Mouse (Mus musculus): Measurements from ENCODE around the gene Clec10a. TPM values are rescaled to one million over a fixed set of nuclear protein-coding genes. Genes with fewer than 3 reads are reported as not detected.

Gene Clec10a
- total and polyA plus RNA-seq, 2 experiments from 2014 or later: 0.67 to 1.6 TPM

GRCm38 (mm10) chr11:70180496-70180895 is 24.5 kb downstream of the Clec10a start:
- no peak overlapping the region for H3K4me3 ChIP-seq (ENCODE audit: low read depth, low read length)
- H3K27ac ChIP-seq (ENCODE audit: low read depth, low read length): no peak overlapping the region
- no peaks in the 10 kb centered on the region for H3K4me1 ChIP-seq (ENCODE audit: insufficient read depth)
- H3K9me3 ChIP-seq (ENCODE audit: low read length): no peaks in the 10 kb centered on the region
- no peak overlapping the region for H3K9ac ChIP-seq
- H3K36me3 ChIP-seq (ENCODE audit: insufficient read depth): no peaks in the 10 kb centered on the region
- 89% methylated on average over 4 of the region's 4 CpGs for WGBS
- ATAC-seq (no peak), DNase-seq (no peak)
- no peaks in the 10 kb centered on the region for H3K27me3 ChIP-seq (ENCODE audit: insufficient read depth, low read length)
- no peak overlapping the region for H3K4me2 ChIP-seq (ENCODE audit: low read depth)
- TF ChIP-seq CTCF (IDR thresholded peaks at IDR 0.05; ENCODE audit: low read depth): no peak

- no peak for DNase-seq
- H3K4me1 ChIP-seq (ENCODE audit: insufficient read depth): no peaks in the 10 kb centered on the region
- WGBS: 82% methylated on average over 7 of the region's 7 CpGs
Measured at GRCm38 (mm10) chr11:70185120-70185519, 29.1 kb downstream of the Clec10a start.

GRCm38 (mm10) chr11:70189319-70190134 is 33.5 kb downstream of the Clec10a start:
- Histone ChIP-seq H3K9me3 (ENCODE audit: low read length) (no peaks in the 10 kb centered on the region), H3K4me3 (ENCODE audit: low read depth, low read length) (no peak overlapping the region), H3K4me2 (ENCODE audit: low read depth) (no peak overlapping the region), H3K4me1 (ENCODE audit: insufficient read depth) (no peaks in the 10 kb centered on the region), H3K9ac (no peak overlapping the region), H3K36me3 (ENCODE audit: insufficient read depth) (no peaks in the 10 kb centered on the region), H3K27me3 (ENCODE audit: insufficient read depth, low read length) (no peaks in the 10 kb centered on the region), H3K27ac (ENCODE audit: low read depth, low read length) (no peak overlapping the region)
- no peak for ATAC-seq
- TF ChIP-seq CTCF (IDR thresholded peaks at IDR 0.05; ENCODE audit: low read depth): no peak
- no peak for DNase-seq
- WGBS: 90% methylated on average over 28 of the region's 28 CpGs

More at GRCm38 (mm10) chr11:70185120-70185519, 29.1 kb downstream of the Clec10a start:
- Histone ChIP-seq H3K4me3 (ENCODE audit: low read depth, low read length) (no peak overlapping the region), H3K4me2 (ENCODE audit: low read depth) (no peak overlapping the region), H3K27ac (ENCODE audit: low read depth, low read length) (no peak overlapping the region), H3K9ac (no peak overlapping the region), H3K36me3 (ENCODE audit: insufficient read depth) (no peaks in the 10 kb centered on the region), H3K27me3 (ENCODE audit: insufficient read depth, low read length) (no peaks in the 10 kb centered on the region), H3K9me3 (ENCODE audit: low read length) (no peaks in the 10 kb centered on the region)
- ATAC-seq: no peak
- no peak for TF ChIP-seq CTCF (IDR thresholded peaks at IDR 0.05; ENCODE audit: low read depth)

- H3K4me2 ChIP-seq (ENCODE audit: low read depth): no peak overlapping the region
- TF ChIP-seq CTCF (IDR thresholded peaks at IDR 0.05; ENCODE audit: low read depth): no peak
- DNase-seq (no peak), ATAC-seq (no peak)
- H3K4me3 ChIP-seq (ENCODE audit: low read depth, low read length): no peak overlapping the region
- H3K27ac ChIP-seq (ENCODE audit: low read depth, low read length): no peak overlapping the region
- WGBS: 82% methylated on average over 6 of the region's 6 CpGs
- H3K4me1 ChIP-seq (ENCODE audit: insufficient read depth): no peaks in the 10 kb centered on the region
- no peaks in the 10 kb centered on the region for H3K36me3 ChIP-seq (ENCODE audit: insufficient read depth)
- no peak overlapping the region for H3K9ac ChIP-seq
- H3K27me3 ChIP-seq (ENCODE audit: insufficient read depth, low read length): no peaks in the 10 kb centered on the region
- no peaks in the 10 kb centered on the region for H3K9me3 ChIP-seq (ENCODE audit: low read length)
Measured at GRCm38 (mm10) chr11:70191188-70191587, 35.2 kb downstream of the Clec10a start.

- H3K9me3 ChIP-seq (ENCODE audit: low read length): no peaks in the 10 kb centered on the region
- no peak for ATAC-seq
Measured at GRCm38 (mm10) chr11:70192157-70192556, 36.2 kb downstream of the Clec10a start.

GRCm38 (mm10) chr11:70193354-70194285 is 37.6 kb downstream of the Clec10a start:
- Histone ChIP-seq H3K27ac (ENCODE audit: low read depth, low read length) (no peak overlapping the region), H3K4me1 (ENCODE audit: insufficient read depth) (no peaks in the 10 kb centered on the region), H3K4me2 (ENCODE audit: low read depth) (no peak overlapping the region), H3K27me3 (ENCODE audit: insufficient read depth, low read length) (no peaks in the 10 kb centered on the region), H3K36me3 (ENCODE audit: insufficient read depth) (no peaks in the 10 kb centered on the region), H3K9ac (no peak overlapping the region), H3K4me3 (ENCODE audit: low read depth, low read length) (no peak overlapping the region), H3K9me3 (ENCODE audit: low read length) (no peaks in the 10 kb centered on the region)
- TF ChIP-seq CTCF (IDR thresholded peaks at IDR 0.05; ENCODE audit: low read depth): no peak
- ATAC-seq: no peak
- WGBS: 57% methylated on average over 11 of the region's 11 CpGs
- DNase-seq: no peak

More at GRCm38 (mm10) chr11:70192157-70192556, 36.2 kb downstream of the Clec10a start:
- Histone ChIP-seq H3K4me3 (ENCODE audit: low read depth, low read length) (no peak overlapping the region), H3K27me3 (ENCODE audit: insufficient read depth, low read length) (no peaks in the 10 kb centered on the region), H3K36me3 (ENCODE audit: insufficient read depth) (no peaks in the 10 kb centered on the region), H3K4me1 (ENCODE audit: insufficient read depth) (no peaks in the 10 kb centered on the region), H3K4me2 (ENCODE audit: low read depth) (no peak overlapping the region), H3K9ac (no peak overlapping the region), H3K27ac (ENCODE audit: low read depth, low read length) (no peak overlapping the region)
- DNase-seq: no peak
- WGBS: 74% methylated on average over 4 of the region's 4 CpGs
- no peak for TF ChIP-seq CTCF (IDR thresholded peaks at IDR 0.05; ENCODE audit: low read depth)
